Mouse (Mus musculus) lung, adult 2 months (tissue): ENCODE data around the gene Hpcal4.

ENCODE experiments used
- CTCF ChIP-seq: fragments of 200-500 bp; IDR thresholded peaks from 2 replicates; pipeline ENCODE4 v1.5.1; 2011; ENCODE audit warnings: mild to moderate bottlenecking, low read length, control low read depth; ENCODE audit not compliant: insufficient read depth
- POLR2A ChIP-seq: fragments of 200-500 bp; IDR thresholded peaks from 2 replicates; pipeline ENCODE4 v1.6.1; 2011; ENCODE audit warnings: low read depth, mild to moderate bottlenecking, control low read depth, low read length, borderline replicate concordance; ENCODE audit errors: extremely low read depth

GRCm38 (mm10) chr4:123211453-123211852 is 28.4 kb downstream of the Hpcal4 start:
- TF ChIP-seq CTCF, result no peak
- no peak for TF ChIP-seq POLR2A
